11 mouse cellular contexts compared by ENCODE assay signal in the genomic region with DNA sequence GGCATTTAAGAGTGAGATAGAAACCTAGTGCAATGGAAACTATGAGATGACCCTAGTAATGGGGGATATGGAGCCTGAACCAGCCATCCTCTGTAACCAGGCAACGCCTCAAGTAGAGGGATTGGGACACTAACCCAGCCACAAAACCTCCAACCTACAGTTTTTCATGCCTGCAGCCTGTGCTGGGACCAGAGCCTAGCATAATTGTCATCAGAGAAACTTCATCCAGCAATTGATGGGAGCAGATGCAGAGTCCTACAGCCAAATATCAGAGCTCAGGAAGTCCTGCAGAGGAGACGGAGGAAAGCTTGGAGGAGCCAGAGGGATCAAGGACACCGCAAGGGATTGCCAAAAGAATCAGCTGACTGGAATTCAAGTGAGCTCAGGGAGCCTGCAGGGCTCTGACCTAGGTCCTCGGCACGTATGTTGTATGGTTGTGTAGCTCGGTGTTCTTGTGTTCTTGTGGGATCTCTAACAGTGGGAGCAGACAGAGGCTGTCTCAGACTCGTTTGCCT.
"Had no signal": no experiment of that assay in that cellular context is flagged by ENCODE, and none has a peak within 500 bp of the region (broad histone marks: within the 10 kb centered on the region; RNA-seq: fewer than 3 reads in every experiment).

No protein-coding gene starts in this region.

- H3K36me3 ChIP-seq: limb, embryonic 13.5 days; midbrain, embryonic 12.5 days; neural tube, embryonic 13.5 days had no signal

- H3K9me3 ChIP-seq: limb, embryonic 13.5 days; midbrain, embryonic 12.5 days; neural tube, embryonic 13.5 days had no signal

- H3K27me3 ChIP-seq: limb, embryonic 13.5 days; midbrain, embryonic 12.5 days; neural tube, embryonic 13.5 days had no signal

- H3K27ac ChIP-seq: layer of hippocampus, adult 2 months; limb, embryonic 13.5 days; liver, embryonic 14.5 days; midbrain, embryonic 12.5 days; neural tube, embryonic 13.5 days; stomach, postnatal 0 days had no signal

- DNase-seq: kidney, postnatal 4 days; left cerebral cortex, postnatal 4 days; lung, adult 18-20 months; retina, postnatal 1 day; thymus, postnatal 4 days had no signal

- H3K4me1 ChIP-seq: limb, embryonic 13.5 days; midbrain, embryonic 12.5 days; neural tube, embryonic 13.5 days had no signal

- H3K4me3 ChIP-seq: layer of hippocampus, adult 2 months; limb, embryonic 13.5 days; midbrain, embryonic 12.5 days; neural tube, embryonic 13.5 days had no signal
